ENCODE assay signal across 27 mouse cellular contexts in genomic region chr1:24068830-24069229, GRCm38 (mm10).
"Had no signal": no experiment of that assay in that cellular context is flagged by ENCODE, and none has a peak within 500 bp of the region (broad histone marks: within the 10 kb centered on the region; RNA-seq: fewer than 3 reads in every experiment).

No protein-coding gene starts in this region.

- H3K9ac ChIP-seq: heart, embryonic 12.5 days; hindbrain, embryonic 12.5 days; hindbrain, embryonic 14.5 days; kidney, embryonic 15.5 days; limb, embryonic 12.5 days; limb, embryonic 15.5 days; liver, embryonic 12.5 days; liver, embryonic 14.5 days had no signal

- H3K4me3 ChIP-seq: gastrocnemius, adult 2 months; heart, embryonic 10.5 days; heart, embryonic 12.5 days; hindbrain, embryonic 10.5 days; hindbrain, embryonic 12.5 days; kidney, embryonic 15.5 days; limb, embryonic 12.5 days; limb, embryonic 15.5 days; liver, embryonic 12.5 days had no signal

- ATAC-seq: hindbrain, postnatal 0 days; intestine, embryonic 16.5 days; liver, embryonic 12.5 days had no signal

- H3K27me3 ChIP-seq: heart, embryonic 12.5 days; hindbrain, embryonic 12.5 days; kidney, embryonic 15.5 days; limb, embryonic 12.5 days; limb, embryonic 15.5 days; liver, embryonic 12.5 days had no signal

- H3K4me1 ChIP-seq: heart, embryonic 10.5 days; heart, embryonic 12.5 days; hindbrain, embryonic 10.5 days; hindbrain, embryonic 12.5 days; kidney, embryonic 15.5 days; limb, embryonic 12.5 days; limb, embryonic 15.5 days; liver, embryonic 12.5 days had no signal

- H3K27ac ChIP-seq: gastrocnemius, adult 2 months; heart, embryonic 10.5 days; hindbrain, embryonic 10.5 days; hindbrain, embryonic 12.5 days; hindbrain, embryonic 14.5 days; hindbrain, postnatal 0 days; kidney, embryonic 15.5 days; kidney, postnatal 0 days; limb, embryonic 12.5 days; limb, embryonic 15.5 days; liver, embryonic 12.5 days; liver, embryonic 14.5 days had no signal

- DNase-seq: gastrocnemius, adult 2 months; gastrocnemius, postnatal 10 days; gastrocnemius, postnatal 25 days; heart, adult 18-20 months; heart, postnatal 10 days; heart, postnatal 4 days; kidney, adult 11 months; kidney, adult 2 months; kidney, adult 9 months; kidney, postnatal 14 days; kidney, postnatal 36 days; layer of hippocampus, adult 9-11 months; layer of hippocampus, postnatal 36 days; left cerebral cortex, postnatal 4 days had no signal

- H3K9me3 ChIP-seq: heart, embryonic 10.5 days; hindbrain, embryonic 10.5 days; hindbrain, embryonic 12.5 days; kidney, embryonic 15.5 days; limb, embryonic 12.5 days; limb, embryonic 15.5 days; liver, embryonic 12.5 days had no signal

- H3K4me2 ChIP-seq: heart, embryonic 12.5 days; hindbrain, embryonic 12.5 days; hindbrain, embryonic 14.5 days; kidney, embryonic 15.5 days; limb, embryonic 12.5 days; limb, embryonic 15.5 days; liver, embryonic 12.5 days had no signal
